Mouse (Mus musculus): Measurements from ENCODE around the gene Setdb2. TPM values are rescaled to one million over a fixed set of nuclear protein-coding genes. Genes with fewer than 3 reads are reported as not detected.
"Not testable (repeated sequence)": the region's sequence is repeated elsewhere in the genome, so short reads cannot be mapped to it uniquely, and the experiment has no call there.

The Setdb2 gene
- polyA plus RNA-seq, 1 experiment from 2014 or later = 10.1 TPM

DNA sequence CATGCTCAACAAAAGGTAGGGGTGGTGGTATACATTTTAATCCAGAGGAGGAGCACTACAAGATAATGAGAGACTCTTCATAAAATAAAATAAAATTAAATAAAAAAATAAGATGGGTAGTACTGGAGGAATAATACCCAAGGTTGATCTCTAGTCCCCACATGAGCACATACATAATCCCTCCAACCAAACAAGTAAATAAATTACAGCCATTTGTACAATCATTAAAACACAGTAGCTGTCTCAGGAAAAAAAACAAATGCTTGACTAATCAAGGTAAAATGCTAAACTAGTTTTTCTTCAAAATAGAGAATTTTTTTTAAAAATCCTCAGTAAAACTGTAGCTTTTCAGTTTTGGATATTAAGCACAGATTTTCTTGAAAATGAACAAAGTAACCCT, 5.5 kb downstream of the Setdb2 start:
- Histone ChIP-seq H3K27ac (no peak overlapping the region), H3K4me3 (no peak overlapping the region), H3K9me3 (no peaks in the 10 kb centered on the region), H3K36me3 (no peaks in the 10 kb centered on the region), H3K4me1 (peaks cover 11% of the 10 kb centered on the region), H3K27me3 (no peaks in the 10 kb centered on the region), H3K9ac (no peak overlapping the region), H3K4me2 (no peak overlapping the region)
- no peak for ATAC-seq (ENCODE audit: insufficient number of reproducible peaks, insufficient read depth, low FRiP score, low TSS enrichment, low read depth)

DNA sequence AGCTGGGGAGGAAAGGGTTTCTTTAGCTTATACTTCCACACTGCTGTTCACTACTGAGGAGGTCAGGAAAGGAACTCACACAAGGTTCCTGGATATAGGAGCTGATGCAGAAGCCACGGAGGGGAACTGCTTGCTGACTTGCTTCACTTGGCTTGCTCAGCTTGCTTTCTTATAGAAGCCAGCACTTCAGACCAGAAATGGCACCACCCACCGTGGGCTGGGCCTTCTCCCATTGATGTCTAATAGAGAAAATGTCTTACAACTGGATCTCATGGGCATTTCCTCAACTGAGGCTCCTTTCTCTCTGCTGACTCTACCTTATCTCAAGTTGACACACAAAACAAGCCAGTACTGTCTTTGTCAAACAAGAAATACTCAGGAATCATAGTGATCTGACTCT, 6.8 kb downstream of the Setdb2 start:
- ATAC-seq (ENCODE audit: insufficient number of reproducible peaks, insufficient read depth, low FRiP score, low TSS enrichment, low read depth) = no peak
- Histone ChIP-seq H3K4me2 (no peak overlapping the region), H3K27me3 (no peaks in the 10 kb centered on the region), H3K27ac (no peak overlapping the region), H3K4me3 (no peak overlapping the region), H3K9me3 (no peaks in the 10 kb centered on the region), H3K9ac (no peak overlapping the region), H3K36me3 (no peaks in the 10 kb centered on the region), H3K4me1 (no peaks in the 10 kb centered on the region)
- WGBS = 71% methylated on average over 2 of the region's 2 CpGs

DNA sequence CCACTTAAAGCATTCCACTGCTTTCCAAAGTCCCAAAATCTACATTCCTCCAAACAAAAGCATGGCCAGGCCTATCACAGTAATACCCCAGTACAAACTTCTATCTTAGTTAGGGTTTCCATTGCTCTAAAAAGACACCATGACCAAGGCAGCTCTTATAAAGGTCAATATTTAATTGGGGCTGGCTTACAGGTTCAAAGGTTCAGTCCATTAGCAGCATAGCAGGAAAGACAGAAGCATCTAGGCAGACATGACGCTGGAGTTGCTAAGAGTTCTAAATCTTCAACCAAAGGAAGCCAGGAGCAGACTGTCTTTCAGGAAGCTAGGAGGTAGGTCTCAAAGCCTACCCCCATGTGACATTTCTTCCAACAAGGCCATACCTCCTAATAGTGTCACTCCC, 10.1 kb downstream of the Setdb2 start:
- no peak for ATAC-seq (ENCODE audit: insufficient number of reproducible peaks, insufficient read depth, low FRiP score, low TSS enrichment, low read depth)
- WGBS = 92% methylated on average over 1 of the region's 1 CpGs

DNA sequence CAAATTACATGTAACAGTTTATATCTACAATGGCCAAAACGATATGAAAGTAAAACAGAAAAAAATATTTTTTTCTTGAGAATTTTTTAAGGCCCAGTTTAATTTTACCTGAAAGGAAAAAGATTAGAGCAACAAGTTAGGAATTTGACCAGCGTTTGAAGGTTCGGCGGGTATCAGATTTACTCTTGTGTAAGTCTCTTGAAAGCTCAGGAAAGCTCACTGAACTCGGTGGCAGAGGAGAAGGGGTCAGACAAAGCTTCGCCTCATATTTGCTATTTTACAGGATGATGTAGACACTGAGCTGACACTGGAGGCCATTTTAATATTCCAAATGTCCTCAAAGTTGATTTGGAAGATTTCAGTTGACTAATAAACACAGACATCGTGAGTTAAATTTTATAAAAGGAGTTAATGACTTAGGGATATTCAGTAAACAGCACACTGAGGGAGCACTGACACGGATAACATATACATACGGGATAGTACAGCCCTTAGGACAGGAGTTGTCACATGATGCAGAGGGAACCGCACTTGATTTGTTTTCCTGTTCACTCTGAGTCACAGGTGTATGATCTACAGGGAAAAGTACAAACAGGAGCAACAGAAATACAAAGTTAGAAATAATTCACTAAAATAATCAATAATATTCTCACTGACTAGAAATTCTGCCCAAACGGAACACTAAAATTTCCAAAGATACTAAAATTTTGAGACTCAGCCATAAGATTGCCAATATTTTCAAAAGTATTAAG, 17.6 kb downstream of the Setdb2 start:
- no peak overlapping the region for H3K4me3 ChIP-seq
- H3K27ac ChIP-seq = no peak overlapping the region
- no peaks in the 10 kb centered on the region for H3K9me3 ChIP-seq
- no peak for ATAC-seq (ENCODE audit: insufficient number of reproducible peaks, insufficient read depth, low FRiP score, low TSS enrichment, low read depth)
- no peak overlapping the region for H3K9ac ChIP-seq
- H3K4me2 ChIP-seq = no peak overlapping the region
- 62% methylated on average over 11 of the region's 11 CpGs for WGBS
- no peaks in the 10 kb centered on the region for H3K27me3 ChIP-seq
- H3K36me3 ChIP-seq = peaks cover 3% of the 10 kb centered on the region; the same call in 1 of the 2 replicates
- no peaks in the 10 kb centered on the region for H3K4me1 ChIP-seq

More for the DNA sequence above, 10.1 kb downstream of the Setdb2 start:
- H3K9ac ChIP-seq = no peak overlapping the region
- no peaks in the 10 kb centered on the region for H3K4me1 ChIP-seq
- no peak overlapping the region for H3K4me3 ChIP-seq
- no peak overlapping the region for H3K4me2 ChIP-seq
- H3K9me3 ChIP-seq = no peaks in the 10 kb centered on the region
- H3K27me3 ChIP-seq = no peaks in the 10 kb centered on the region
- no peaks in the 10 kb centered on the region for H3K36me3 ChIP-seq
- no peak overlapping the region for H3K27ac ChIP-seq

DNA sequence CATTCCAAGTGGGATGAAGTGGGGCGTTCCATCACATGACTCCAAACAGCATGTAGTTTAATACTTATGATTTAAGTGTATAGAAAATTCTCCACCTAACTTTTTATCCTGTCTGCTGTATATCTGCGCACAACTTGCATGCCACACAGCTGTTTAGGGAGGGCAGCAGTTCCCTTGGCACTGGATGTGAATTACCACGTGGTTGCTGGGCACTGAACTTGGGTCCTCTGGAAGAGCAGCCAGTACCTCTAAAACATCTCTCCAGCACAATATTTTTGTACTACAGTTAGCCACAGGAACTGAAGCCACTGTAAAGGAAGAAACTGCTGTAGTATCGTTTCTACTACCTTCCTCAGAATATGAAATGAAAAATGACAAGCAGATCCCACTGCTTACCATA, 22.5 kb downstream of the Setdb2 start:
- Histone ChIP-seq H3K9ac (no peak overlapping the region), H3K27me3 (no peaks in the 10 kb centered on the region), H3K36me3 (peaks cover 14% of the 10 kb centered on the region), H3K27ac (no peak overlapping the region), H3K4me2 (no peak overlapping the region), H3K9me3 (no peaks in the 10 kb centered on the region), H3K4me1 (no peaks in the 10 kb centered on the region), H3K4me3 (no peak overlapping the region)
- ATAC-seq (ENCODE audit: insufficient number of reproducible peaks, insufficient read depth, low FRiP score, low TSS enrichment, low read depth) = no peak
- 91% methylated on average over 4 of the region's 4 CpGs for WGBS

DNA sequence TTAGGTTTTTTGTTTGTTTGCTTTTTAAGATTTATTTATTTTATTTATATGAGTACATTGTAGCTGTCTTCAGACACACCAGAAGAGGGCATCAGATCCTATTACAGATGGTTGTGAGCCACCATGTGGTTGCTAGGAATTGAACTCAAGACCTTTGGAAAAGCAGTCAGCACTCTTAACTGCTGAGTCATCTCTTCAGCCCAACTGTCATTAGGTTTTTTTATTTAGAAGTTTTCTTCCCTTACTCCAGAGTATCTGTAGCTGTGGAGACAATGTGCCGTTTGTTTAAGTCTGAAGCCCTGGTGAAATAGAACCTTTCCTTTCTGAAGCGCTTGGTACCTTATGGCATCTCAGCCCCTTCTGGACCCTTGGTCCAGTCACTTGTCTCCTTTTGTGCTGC, 25.7 kb downstream of the Setdb2 start:
- ATAC-seq (ENCODE audit: insufficient number of reproducible peaks, insufficient read depth, low FRiP score, low TSS enrichment, low read depth); H3K4me1 ChIP-seq: not testable (repeated sequence)
- 95% methylated on average over 2 of the region's 2 CpGs for WGBS

DNA sequence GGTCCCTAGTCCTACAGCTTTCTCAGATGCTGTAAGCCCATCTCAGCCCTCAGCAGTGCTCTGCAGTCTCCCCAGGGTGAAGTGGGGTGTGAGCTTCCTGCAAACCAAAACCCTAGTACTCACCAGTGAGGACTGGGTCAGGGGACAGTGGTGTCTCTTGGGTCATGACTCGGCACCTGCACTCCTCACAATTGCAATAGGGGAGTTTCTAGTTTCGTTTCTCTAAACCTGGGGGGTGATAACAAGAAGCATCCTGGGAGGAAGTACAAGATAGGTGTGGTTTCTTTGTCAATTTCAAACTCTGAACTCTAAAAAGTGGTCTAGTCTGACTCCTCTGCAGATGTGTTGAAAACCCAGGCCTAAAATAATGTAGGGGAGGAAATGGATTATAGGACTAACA, 43.7 kb downstream of the Setdb2 start:
- 84% methylated on average over 2 of the region's 2 CpGs for WGBS
- H3K4me1 ChIP-seq = no peaks in the 10 kb centered on the region
- H3K4me2 ChIP-seq = no peak overlapping the region
- ATAC-seq (ENCODE audit: insufficient number of reproducible peaks, insufficient read depth, low FRiP score, low TSS enrichment, low read depth) = no peak
- peaks cover 6% of the 10 kb centered on the region; the same call in 1 of the 2 replicates for H3K36me3 ChIP-seq
- no peak overlapping the region for H3K27ac ChIP-seq
- no peaks in the 10 kb centered on the region for H3K27me3 ChIP-seq
- no peaks in the 10 kb centered on the region for H3K9me3 ChIP-seq
- no peak overlapping the region for H3K4me3 ChIP-seq
- no peak overlapping the region for H3K9ac ChIP-seq

More for the DNA sequence above, 25.7 kb downstream of the Setdb2 start:
- H3K36me3 ChIP-seq = peaks cover 20% of the 10 kb centered on the region
- H3K27ac ChIP-seq, H3K9ac ChIP-seq, H3K4me2 ChIP-seq, H3K4me3 ChIP-seq, H3K9me3 ChIP-seq, H3K27me3 ChIP-seq: not testable (repeated sequence)

DNA sequence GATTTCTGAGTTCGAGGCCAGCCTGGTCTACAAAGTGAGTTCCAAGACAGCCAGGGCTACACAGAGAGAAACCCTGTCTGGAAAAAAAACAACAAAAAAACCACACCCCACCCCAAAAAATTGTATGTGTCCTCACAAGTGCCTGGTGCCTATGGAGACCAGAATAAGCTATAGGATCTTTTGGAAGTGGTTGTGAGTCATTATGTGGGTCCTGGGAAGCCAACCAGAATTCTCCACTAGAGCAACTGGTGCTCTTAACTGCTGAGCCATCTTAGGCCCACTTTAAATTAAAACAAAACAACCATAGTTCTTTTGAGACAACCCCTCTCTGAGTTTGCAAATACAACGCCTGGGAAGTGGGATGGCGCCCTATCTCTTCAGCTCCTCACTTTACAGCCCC, 45.4 kb downstream of the Setdb2 start, which contains the start of gene Phf11c:
Gene Phf11c (minus strand): TSS at position 101 of the 400 bp plus-strand sequence.
- Histone ChIP-seq H3K27ac (no peak within 1 kb of the TSS), H3K9ac (no peak within 1 kb of the TSS), H3K4me3 (no peak within 1 kb of the TSS), H3K4me1 (no peaks in the 10 kb centered on the region), H3K36me3 (no peaks in the 10 kb centered on the region), H3K4me2 (no peak within 1 kb of the TSS), H3K9me3 (no peaks in the 10 kb centered on the region), H3K27me3 (no peaks in the 10 kb centered on the region)
- ATAC-seq (ENCODE audit: insufficient number of reproducible peaks, insufficient read depth, low FRiP score, low TSS enrichment, low read depth) = no peak
- WGBS = 93% methylated on average over 3 of the region's 3 CpGs

DNA sequence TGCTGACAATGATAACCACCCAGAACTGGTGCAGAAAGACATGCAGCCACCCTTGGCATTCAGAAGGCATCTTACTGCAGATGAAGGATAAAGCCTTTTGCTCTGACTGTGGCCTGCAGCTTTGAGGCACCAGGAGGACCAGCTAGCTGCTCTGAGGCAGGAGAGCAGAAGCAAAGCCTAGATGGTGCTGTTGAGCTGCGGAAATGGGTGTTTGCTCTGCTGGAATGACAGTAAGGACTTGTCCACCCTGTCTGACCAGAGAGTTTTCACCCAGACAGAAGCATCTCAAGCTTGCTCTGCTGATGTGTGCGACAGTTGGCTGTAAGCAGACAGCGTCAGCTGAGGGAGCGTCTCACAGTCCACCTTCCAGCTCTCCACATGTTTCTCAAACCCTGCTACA, 50.5 kb downstream of the Setdb2 start:
- whole genome bisulfite sequencing = 61% methylated on average over 4 of the region's 4 CpGs
- not testable (repeated sequence) for ATAC-seq (ENCODE audit: insufficient number of reproducible peaks, insufficient read depth, low FRiP score, low TSS enrichment, low read depth)

DNA sequence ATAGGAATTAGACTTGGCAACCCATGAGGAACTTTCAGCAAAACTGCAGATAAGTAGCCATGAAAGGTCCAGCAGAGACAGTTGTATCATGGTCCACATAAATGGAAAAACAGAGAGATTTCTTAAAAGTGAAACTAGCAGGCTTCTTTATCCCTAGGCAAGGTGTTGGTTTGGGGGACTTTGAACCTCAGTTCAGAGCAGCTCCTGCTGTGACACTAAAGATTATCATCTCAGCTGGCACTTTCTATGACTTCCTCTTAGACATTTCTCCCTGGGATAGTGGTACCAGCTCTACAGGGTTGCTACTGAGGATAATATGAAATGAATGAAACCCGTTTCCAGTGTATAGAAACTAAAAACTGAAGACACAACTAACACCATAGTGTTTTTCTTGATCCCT, 51.2 kb downstream of the Setdb2 start:
- Histone ChIP-seq H3K27me3 (no peaks in the 10 kb centered on the region), H3K9ac (no peak overlapping the region), H3K4me1 (no peaks in the 10 kb centered on the region), H3K36me3 (no peaks in the 10 kb centered on the region), H3K4me3 (no peak overlapping the region), H3K9me3 (no peaks in the 10 kb centered on the region), H3K27ac (no peak overlapping the region), H3K4me2 (no peak overlapping the region)
- no peak for ATAC-seq (ENCODE audit: insufficient number of reproducible peaks, insufficient read depth, low FRiP score, low TSS enrichment, low read depth)
- 62% methylated on average over 1 of the region's 1 CpGs for WGBS

More for the DNA sequence above, 50.5 kb downstream of the Setdb2 start:
- H3K27ac ChIP-seq, H3K9ac ChIP-seq, H3K4me1 ChIP-seq, H3K4me2 ChIP-seq, H3K4me3 ChIP-seq, H3K36me3 ChIP-seq, H3K27me3 ChIP-seq, H3K9me3 ChIP-seq: not testable (repeated sequence)

DNA sequence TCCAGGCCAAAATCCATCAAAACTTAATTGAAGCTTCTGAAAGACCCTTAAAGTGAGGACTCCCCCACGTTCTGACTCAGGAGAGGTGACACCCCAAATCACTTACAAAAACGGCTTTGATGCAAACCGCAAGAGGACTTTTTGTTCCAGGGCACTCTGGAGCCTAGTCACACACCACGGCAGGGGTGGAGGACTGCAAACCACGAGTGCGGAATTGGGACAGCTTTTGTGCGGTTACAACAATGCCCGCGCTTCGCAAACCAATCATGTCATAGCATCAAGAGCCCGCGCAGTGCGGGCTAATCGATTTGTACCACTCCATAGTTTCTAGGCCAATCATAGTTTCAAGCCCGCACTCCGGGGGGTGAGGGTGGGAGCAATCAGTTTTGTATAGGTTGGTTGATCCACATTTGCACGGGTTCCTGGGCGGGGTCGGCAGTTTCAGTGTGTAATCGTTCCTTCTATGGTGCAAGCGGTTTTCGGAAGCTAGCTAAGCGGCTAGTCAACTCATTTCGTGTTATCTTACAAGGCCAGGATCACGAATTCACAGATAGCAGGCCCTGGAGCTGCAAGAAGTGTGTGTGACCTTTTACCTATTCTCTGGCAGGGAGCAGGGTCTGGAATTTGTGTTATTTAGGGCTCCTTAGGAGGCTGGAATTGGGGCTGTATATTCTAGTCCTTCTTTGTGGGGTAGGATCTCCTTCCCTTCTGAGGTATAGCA, 70.2 kb downstream of the Setdb2 start:
- Histone ChIP-seq H3K9ac (no peak overlapping the region), H3K4me3 (no peak overlapping the region), H3K9me3 (no peaks in the 10 kb centered on the region), H3K4me1 (no peaks in the 10 kb centered on the region), H3K27me3 (no peaks in the 10 kb centered on the region), H3K4me2 (no peak overlapping the region), H3K36me3 (no peaks in the 10 kb centered on the region), H3K27ac (no peak overlapping the region)
- no peak for ATAC-seq (ENCODE audit: insufficient number of reproducible peaks, insufficient read depth, low FRiP score, low TSS enrichment, low read depth)
- WGBS = 92% methylated on average over 25 of the region's 25 CpGs
